Mouse (Mus musculus) megakaryocyte, embryonic 14.5 days (primary cell): ENCODE measurements at regions not wholly inside any gene's neighbourhood (a gene's known extent, or its start where the extent isn't known, plus 50 kb on each side); places are given as distances from the start of the nearest gene placed in this dataset.

ENCODE experiments used
- FLI1 ChIP-seq: IDR thresholded peaks from 2 replicates; pipeline ENCODE4 v1.6.1; 2012; ENCODE audit warnings: low read length, inconsistent platforms, mixed read lengths
- GATA1 ChIP-seq: IDR thresholded peaks from 3 replicates; pipeline ENCODE4 v1.6.1; 2012; ENCODE audit warnings: mixed read lengths, low read length, inconsistent platforms, borderline replicate concordance

DNA sequence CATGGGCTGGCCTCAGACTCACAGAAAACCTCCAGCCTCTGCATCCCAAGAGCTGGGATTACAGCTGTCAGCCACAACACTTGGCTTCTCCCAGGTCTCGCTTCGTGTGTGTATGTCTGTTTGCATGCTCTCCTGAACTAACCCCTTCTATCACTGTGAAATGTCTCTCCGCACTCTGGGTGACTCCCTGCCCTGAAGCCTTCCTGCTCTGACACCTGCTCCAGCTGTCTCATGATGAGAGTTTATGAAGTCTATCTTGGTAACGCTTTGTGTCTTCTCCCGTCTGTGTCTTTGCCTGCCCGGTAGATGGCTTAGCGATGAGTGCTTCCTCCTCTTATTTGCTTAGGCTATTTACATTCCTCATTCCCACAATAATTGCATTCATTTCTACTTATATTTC, 133.0 kb downstream of the Ndufa10 start:
- TF ChIP-seq GATA1 (no peak), FLI1 (no peak)
